Mouse (Mus musculus): ENCODE results near the gene Pa2g4.

The Pa2g4 gene

DNA sequence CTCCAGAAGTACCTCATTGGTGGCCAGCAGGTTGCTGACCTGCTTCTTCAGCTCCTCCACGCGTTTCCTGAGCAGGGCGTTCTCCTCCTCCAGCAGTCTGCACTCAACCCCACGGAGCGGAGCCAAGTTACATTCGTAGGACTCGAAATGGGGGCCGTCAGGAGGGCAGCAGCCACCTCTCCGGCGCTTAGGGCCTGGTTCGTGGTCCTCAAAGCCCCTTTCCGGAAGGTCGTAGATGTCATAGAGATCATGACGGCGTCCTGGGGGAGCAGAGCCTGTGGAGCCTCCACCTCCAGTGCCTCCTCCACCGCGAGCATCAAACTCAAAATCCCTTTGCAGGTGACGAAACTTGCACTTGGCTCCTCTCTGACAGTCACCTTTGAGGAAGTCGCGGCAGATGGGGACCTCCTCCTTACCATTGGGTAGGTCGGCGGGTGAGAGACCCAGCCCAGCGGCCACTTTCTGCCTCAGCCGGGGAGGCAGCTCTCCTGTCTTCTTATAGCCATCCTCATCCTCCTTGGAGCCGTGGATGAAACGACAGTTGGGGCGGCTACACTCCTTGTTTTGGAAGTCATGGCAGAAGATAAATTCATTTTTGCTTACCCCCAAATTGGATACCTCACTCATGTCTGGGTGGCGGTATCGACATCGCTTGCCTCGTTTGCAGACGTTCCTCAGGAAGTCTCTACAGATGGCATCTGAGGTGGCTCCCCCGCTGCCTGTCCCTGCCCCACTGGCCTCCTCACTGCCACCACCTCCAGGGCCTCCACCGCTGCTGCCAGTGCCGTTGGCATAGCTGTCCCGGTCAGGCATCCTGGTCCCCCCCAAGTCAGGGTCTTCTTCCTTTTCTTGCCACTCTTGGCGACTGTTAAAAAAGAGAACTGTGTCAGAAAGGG lies 20.9 kb downstream of the Pa2g4 start:
- in situ Hi-C loops (cut with MboI; ENCODE audit: low pct_unique_long_range_greater_than_20kb in 1 of 2, low sequenced_read_pairs in 2 of 2, unreplicated experiment in 1 of 2): no loop called here

- in situ Hi-C loops (cut with MboI; ENCODE audit: low pct_unique_long_range_greater_than_20kb in 1 of 2, low sequenced_read_pairs in 2 of 2, unreplicated experiment in 1 of 2): no loop called here
Observed at GRCm38 (mm10) chr10:128544151-128544657, 21.6 kb downstream of the Pa2g4 start.

DNA sequence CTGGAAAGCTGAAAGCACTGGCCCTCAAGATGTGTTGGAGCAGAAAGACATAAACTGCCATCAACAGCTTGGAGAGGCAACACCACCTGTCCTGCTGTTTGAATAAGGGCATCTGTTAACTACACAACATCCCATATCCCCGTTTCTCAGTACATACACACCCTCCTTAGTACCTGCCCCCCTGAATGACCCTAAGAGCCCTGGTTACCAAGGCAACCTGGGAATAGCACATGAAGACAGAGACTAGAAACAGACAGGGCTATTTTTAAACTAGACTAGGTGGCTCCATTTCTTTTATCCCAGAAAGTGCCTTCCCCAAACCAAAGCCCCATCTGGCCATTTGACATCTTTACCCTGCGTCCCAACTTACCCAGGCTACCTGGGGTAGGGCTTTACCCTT lies 22.7 kb downstream of the Pa2g4 start:
- in situ Hi-C loops (cut with MboI; ENCODE audit: low pct_unique_long_range_greater_than_20kb in 1 of 2, low sequenced_read_pairs in 2 of 2, unreplicated experiment in 1 of 2): no loop called here

- in situ Hi-C loops (cut with MboI; ENCODE audit: low pct_unique_long_range_greater_than_20kb in 1 of 2, low sequenced_read_pairs in 2 of 2, unreplicated experiment in 1 of 2): no loop called here
Observed at GRCm38 (mm10) chr10:128538340-128538870, 27.4 kb downstream of the Pa2g4 start.

DNA sequence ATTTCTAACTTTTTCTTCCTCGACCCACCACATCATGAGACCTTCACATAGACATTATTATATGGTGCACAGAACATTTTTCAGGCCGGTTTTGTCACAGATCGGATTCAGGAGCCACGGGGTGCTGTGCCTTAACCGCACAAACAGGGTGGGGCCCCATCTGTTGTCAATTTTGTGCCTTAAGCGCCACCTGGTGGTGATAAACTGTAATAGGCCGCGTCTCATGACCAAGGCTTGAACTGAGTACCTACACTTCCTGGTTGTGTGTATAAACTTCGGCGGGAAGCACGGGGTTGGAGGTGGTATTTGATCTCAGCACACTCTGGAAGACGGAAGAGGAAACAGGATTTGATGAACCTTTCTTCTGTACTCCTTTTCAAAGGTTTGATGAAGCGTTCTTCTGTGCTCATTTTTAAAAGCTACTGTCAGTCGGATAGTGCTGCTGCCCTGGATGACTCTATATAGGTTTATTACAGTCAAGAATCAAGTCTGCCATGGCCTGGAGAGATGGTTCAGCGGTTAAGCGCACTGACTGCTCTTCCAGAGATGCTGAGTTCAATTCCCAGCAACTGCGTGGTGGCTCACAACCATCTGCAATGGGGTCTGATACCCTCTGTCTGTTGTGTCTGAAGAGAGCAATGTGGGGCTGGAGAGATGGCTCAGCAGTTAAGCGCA lies 29.4 kb downstream of the Pa2g4 start:
- in situ Hi-C loops (cut with MboI; ENCODE audit: low pct_unique_long_range_greater_than_20kb in 1 of 2, low sequenced_read_pairs in 2 of 2, unreplicated experiment in 1 of 2): no loop called here

DNA sequence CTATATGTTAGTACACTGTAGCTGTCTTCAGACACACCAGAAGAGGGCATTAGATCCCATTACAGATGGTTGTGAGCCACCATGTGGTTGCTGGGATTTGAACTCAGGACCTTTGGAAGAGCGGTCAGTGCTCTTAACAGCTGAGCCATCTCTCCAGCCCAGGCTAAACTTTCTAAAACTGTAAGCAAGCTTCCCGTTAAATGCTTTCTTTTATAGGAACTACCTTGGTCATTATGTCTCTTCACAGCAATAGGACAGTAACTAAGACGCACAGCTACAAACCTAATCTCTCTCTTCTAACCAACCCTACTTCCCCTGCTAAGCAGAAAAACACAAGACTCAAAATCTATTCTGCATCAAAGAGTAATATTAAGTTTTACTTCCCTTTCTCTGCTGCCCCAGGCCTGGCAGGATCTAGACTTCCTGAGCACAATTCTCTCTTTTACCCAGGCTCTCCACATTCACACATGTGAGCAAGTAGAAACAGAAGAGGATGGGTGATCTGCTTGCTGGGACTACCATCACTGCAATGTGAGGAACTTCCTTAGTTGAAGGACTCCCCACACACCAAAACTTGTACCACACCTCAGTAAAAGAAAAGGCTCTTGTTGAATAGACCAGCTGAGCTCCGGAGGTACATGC lies 30.0 kb downstream of the Pa2g4 start:
- in situ Hi-C loops (cut with MboI; ENCODE audit: low pct_unique_long_range_greater_than_20kb in 1 of 2, low sequenced_read_pairs in 2 of 2, unreplicated experiment in 1 of 2): no loop called here

DNA sequence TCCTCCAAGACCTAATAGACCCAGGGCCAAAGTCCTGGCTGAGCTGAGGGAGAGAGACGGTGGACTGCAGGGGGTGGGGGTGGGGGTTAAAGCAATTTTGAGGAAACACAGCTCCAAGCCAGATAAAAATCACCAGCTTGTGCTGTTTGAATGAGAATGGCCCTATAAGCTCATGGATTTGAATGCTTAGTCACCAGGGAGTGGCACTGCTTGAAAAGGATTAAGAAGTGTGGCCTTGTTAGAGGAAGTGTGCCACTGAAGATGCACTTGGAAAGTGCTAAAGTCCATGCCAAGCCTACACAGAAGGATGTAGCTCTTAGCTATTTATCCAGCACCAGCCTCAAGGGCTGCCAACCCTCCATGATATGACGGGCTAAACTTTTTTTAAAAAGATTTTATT lies 30.6 kb downstream of the Pa2g4 start:
- in situ Hi-C loops (cut with MboI; ENCODE audit: low pct_unique_long_range_greater_than_20kb in 1 of 2, low sequenced_read_pairs in 2 of 2, unreplicated experiment in 1 of 2): no loop called here

DNA sequence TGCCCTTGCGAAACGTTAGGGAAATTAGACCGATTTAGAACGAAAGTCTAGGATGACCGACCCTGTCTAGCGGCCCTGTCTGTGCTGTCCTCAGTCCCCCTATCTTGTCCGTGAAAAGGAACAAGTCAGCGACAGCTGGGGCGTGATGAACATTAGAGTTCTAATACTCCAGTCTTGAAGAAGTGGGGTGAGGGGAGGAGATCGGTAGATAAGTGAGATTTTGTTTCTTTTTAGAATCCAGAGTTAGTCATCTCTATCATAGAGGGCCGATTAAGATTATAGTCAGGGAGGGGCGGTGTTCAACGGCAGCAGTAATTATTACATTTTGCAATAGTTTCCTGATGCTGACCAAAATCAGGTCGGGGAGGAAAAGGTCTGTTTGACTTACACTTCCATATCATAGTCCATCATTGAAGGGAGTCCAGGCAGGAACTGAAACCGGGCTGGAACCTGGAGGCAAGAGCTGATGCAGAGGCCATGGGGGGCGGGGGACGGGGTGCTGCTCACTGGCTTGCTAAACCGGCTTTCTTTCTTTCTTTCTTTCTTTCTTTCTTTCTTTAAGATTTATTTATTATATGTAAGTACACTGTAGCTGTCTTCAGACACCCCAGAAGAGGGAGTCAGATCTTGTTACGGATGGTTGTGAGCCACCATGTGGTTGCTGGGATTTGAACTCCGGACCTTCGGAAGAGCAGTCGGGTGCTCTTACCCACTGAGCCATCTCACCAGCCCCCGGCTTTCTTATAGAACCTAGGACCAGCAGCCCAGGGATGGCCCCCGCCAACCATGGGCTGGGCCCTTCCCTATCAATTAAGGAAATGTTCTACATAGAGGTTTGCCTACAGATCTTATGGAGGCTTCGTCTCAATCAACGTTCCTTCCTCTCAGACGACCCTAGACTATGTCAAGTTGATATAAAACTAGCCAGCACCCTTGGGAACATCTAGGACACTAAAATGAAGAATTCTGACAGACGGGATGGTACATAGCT lies 39.1 kb downstream of the Pa2g4 start:
- in situ Hi-C loops (cut with MboI; ENCODE audit: low pct_unique_long_range_greater_than_20kb in 1 of 2, low sequenced_read_pairs in 2 of 2, unreplicated experiment in 1 of 2): no loop called here

DNA sequence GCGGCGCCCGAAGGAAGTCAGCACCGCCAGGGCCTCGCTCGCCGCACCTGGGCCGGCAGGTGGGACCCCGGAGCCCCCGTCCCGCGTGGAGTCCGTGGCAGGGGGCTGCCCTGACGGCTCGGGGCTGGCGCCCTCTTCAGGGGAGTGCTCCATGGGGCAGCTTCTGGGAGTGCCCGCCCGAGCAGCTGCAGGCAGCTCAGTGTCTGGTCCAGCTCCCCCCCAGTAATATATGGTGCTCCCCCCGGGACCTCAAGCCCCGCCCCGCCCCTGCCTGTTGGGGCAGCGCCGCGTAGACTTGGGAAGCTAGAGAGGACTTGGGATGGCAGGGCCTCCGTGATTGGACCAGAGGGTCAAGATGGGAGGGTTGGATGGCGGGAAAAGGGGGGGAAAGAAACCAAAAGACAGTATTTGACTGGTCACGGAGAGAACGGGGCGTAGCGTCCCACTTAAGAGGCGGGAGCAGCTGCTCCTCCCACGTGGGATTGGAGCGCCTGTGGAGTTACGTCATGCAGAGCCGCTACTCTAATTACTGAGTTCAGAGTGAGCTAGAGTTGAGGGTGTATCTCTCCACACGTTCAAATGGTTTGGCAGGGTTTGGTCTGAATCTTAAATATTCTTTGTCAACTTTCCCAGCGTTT lies 40.0 kb downstream of the Pa2g4 start, which contains the start of gene Esyt1:
Gene Esyt1 (minus strand): TSS at position 201 of the 638 bp plus-strand sequence.
- in situ Hi-C loops (cut with MboI; ENCODE audit: low pct_unique_long_range_greater_than_20kb in 1 of 2, low sequenced_read_pairs in 2 of 2, unreplicated experiment in 1 of 2): no loop called here

DNA sequence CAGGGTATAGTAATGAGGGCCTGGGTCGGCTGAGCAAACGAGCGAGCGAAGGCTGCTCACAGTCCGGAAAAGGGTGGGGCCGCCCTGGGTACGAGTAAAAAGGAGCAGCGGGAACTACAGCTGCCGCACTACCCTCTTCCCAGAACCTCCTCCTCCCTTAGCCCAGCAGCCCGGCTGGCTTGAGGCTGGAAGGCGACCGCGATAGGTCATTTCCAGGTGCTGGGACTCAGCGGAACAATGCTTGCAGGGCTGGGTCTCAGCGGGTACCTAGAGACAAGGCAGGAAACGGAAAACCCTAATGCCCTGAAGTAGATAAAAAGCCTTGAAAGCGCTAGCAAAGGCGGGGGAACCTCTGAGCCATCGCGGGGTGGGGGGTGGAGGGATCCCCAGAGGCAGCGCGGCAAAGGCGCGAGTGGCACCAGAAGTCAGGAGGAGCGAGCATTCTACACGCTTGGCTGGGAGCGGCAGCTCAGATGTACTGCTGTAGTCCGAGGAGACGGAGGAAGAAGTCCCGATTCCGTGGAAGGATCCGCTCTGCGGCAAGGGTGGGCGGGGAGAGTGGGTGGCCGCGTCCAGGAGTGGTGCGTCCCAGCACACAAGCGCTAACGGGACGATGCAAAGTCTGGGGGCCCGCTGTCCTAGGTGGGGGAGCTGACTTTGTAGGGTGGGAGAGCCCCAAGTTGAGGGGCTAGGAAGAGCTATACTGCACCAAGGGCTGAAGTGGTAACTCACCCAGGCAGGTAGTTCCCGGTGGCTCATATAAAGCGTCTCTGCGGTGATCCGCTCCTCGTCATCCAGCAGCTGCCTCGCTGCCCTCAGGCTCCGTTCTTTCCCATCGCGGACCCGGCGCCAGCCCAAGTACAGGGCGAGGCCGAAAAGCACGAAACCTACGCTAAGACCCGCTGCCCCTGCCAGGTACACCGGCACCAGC lies 40.8 kb downstream of the Pa2g4 start:
- in situ Hi-C loops (cut with MboI; ENCODE audit: low pct_unique_long_range_greater_than_20kb in 1 of 2, low sequenced_read_pairs in 2 of 2, unreplicated experiment in 1 of 2): no loop called here

- in situ Hi-C loops (cut with MboI; ENCODE audit: low pct_unique_long_range_greater_than_20kb in 1 of 2, low sequenced_read_pairs in 2 of 2, unreplicated experiment in 1 of 2): no loop called here
Observed at GRCm38 (mm10) chr10:128524111-128524731, 41.6 kb downstream of the Pa2g4 start.

- in situ Hi-C loops (cut with MboI; ENCODE audit: low pct_unique_long_range_greater_than_20kb in 1 of 2, low sequenced_read_pairs in 2 of 2, unreplicated experiment in 1 of 2): no loop called here
Observed at GRCm38 (mm10) chr10:128522351-128522750, 43.4 kb downstream of the Pa2g4 start.

DNA sequence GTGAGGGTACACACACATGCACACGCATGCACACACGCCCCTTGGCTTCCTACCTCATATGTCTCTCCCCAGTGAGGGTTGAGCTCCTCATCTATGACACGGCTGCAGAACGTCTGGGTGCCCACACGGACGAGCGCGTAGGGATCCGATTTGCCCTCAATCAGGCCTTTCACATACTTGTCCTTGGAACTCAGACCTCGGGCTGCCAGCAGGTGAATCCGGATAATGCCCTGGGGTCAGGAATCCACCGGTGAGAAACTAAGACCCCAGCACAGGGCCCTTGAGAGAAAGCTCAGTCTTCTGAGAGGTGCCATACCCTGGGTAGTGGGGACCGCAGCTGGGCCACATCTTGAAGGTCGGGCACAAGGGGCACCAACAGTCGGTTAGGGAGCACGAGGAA lies 45.2 kb downstream of the Pa2g4 start:
- in situ Hi-C loops (cut with MboI; ENCODE audit: low pct_unique_long_range_greater_than_20kb in 1 of 2, low sequenced_read_pairs in 2 of 2, unreplicated experiment in 1 of 2): no loop called here

GRCm38 (mm10) chr10:128518833-128519232 lies 47.0 kb downstream of the Pa2g4 start:
- in situ Hi-C loops (cut with MboI; ENCODE audit: low pct_unique_long_range_greater_than_20kb in 1 of 2, low sequenced_read_pairs in 2 of 2, unreplicated experiment in 1 of 2): no loop called here

DNA sequence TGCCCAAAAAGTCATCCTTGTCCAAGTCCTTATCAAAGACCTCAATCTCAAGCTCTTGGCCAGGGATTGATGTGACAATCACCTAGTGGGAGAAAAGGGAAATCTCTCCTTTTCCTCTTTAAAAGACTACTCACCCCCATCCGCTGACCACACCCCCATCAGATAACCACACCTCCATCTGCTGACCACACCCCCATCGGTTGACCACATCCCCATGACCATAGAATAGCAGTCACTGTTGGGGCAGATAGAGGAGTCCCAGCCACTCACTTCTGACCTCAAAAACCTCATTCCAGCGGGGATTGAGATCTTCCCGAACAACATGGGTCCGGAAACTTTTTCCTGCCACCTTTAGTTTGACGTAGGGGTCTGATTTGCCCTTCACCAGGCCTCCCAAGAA lies 49.1 kb downstream of the Pa2g4 start:
- in situ Hi-C loops (cut with MboI; ENCODE audit: low pct_unique_long_range_greater_than_20kb in 1 of 2, low sequenced_read_pairs in 2 of 2, unreplicated experiment in 1 of 2): no loop called here

GRCm38 (mm10) chr10:128516029-128516428 lies 49.8 kb downstream of the Pa2g4 start:
- in situ Hi-C loops (cut with MboI; ENCODE audit: low pct_unique_long_range_greater_than_20kb in 1 of 2, low sequenced_read_pairs in 2 of 2, unreplicated experiment in 1 of 2): no loop called here
